In genomic region chr3:94413031-94413679, GRCm38 (mm10) we compare ENCODE assay signal across 8 mouse cellular contexts. TPM values are rescaled to one million over a fixed set of nuclear protein-coding genes. Genes with fewer than 3 reads are reported as not detected.
DNase-seq lines count a peak whose midpoint lies in the region; ATAC-seq lines count a peak whose summit lies in the region.

Gene Tdrkh, plus strand, starts transcription at chr3:94413273.

- H3K27ac ChIP-seq in forebrain, embryonic 12.5 days, result peak within 1 kb of the TSS; percentile 83
- no peak within 1 kb of the TSS for H3K27ac ChIP-seq in heart, embryonic 16.5 days (ENCODE audit: low read length)
- H3K27ac ChIP-seq in liver, embryonic 13.5 days, result no peak within 1 kb of the TSS
- H3K27ac ChIP-seq in stomach, embryonic 14.5 days (ENCODE audit: low read length), result no peak within 1 kb of the TSS

- H3K4me1 ChIP-seq in forebrain, embryonic 12.5 days, result peaks cover 19% of the 10 kb centered on the region
- H3K4me1 ChIP-seq in heart, embryonic 16.5 days (ENCODE audit: control insufficient read depth, insufficient read depth, low read length), result peaks cover 4% of the 10 kb centered on the region; the same call in 1 of the 2 replicates
- peaks cover 15% of the 10 kb centered on the region for H3K4me1 ChIP-seq in liver, embryonic 13.5 days (replicated peaks)
- H3K4me1 ChIP-seq in stomach, embryonic 14.5 days (ENCODE audit: control insufficient read depth, insufficient read depth, low read length), result peaks cover 8% of the 10 kb centered on the region; the same call in 1 of the 2 replicates

- peak; percentile 93 for DNase-seq in CD8-positive naive resting alpha-beta T cell, adult 2 months (ENCODE audit: low read depth in 2 of 2, low spot score in 2 of 2)
- DNase-seq in kidney, postnatal 25 days, result peak; percentile 94 to 98
- DNase-seq in liver, embryonic 13.5 days, result peak; percentile 83
- DNase-seq in natural killer cell, adult 2 months (ENCODE audit: low spot score in 2 of 2), result peak; percentile 91 to 93

- peak within 1 kb of the TSS; percentile 92 for H3K4me2 ChIP-seq in forebrain, embryonic 12.5 days
- H3K4me2 ChIP-seq in heart, embryonic 16.5 days (ENCODE audit: low read depth, low read length), result peak within 1 kb of the TSS; percentile 95
- peak within 1 kb of the TSS; percentile 78 for H3K4me2 ChIP-seq in liver, embryonic 13.5 days
- peak within 1 kb of the TSS; percentile 80 for H3K4me2 ChIP-seq in stomach, embryonic 14.5 days (replicated peaks; ENCODE audit: low read depth, low read length)

- 6% methylated on average over 52 of the region's 52 CpGs for WGBS in forebrain, embryonic 12.5 days
- WGBS in heart, embryonic 16.5 days, result 9% methylated on average over 52 of the region's 52 CpGs
- 9% methylated on average over 52 of the region's 52 CpGs for WGBS in liver, embryonic 13.5 days (ENCODE audit: insufficient replicate concordance)
- 6% methylated on average over 52 of the region's 52 CpGs for WGBS in stomach, embryonic 14.5 days

- H3K9ac ChIP-seq in forebrain, embryonic 12.5 days, result peak within 1 kb of the TSS; percentile 69
- peak within 1 kb of the TSS; percentile 65 for H3K9ac ChIP-seq in heart, embryonic 16.5 days (ENCODE audit: low read length)
- H3K9ac ChIP-seq in liver, embryonic 13.5 days, result peak within 1 kb of the TSS; percentile 61
- no peak within 1 kb of the TSS for H3K9ac ChIP-seq in stomach, embryonic 14.5 days (replicated peaks; ENCODE audit: low read depth, low read length)

- peak within 1 kb of the TSS; percentile 58 for H3K4me3 ChIP-seq in forebrain, embryonic 12.5 days (replicated peaks)
- peak within 1 kb of the TSS; percentile 62 for H3K4me3 ChIP-seq in heart, embryonic 16.5 days (ENCODE audit: low read length)
- H3K4me3 ChIP-seq in liver, embryonic 13.5 days (replicated peaks), result peak within 1 kb of the TSS; percentile 58
- peak within 1 kb of the TSS; percentile 43 for H3K4me3 ChIP-seq in stomach, embryonic 14.5 days (ENCODE audit: low read depth, low read length)

- H3K9me3 ChIP-seq in forebrain, embryonic 12.5 days, result no peaks in the 10 kb centered on the region
- H3K9me3 ChIP-seq in heart, embryonic 16.5 days (replicated peaks; ENCODE audit: control insufficient read depth, low read length), result no peaks in the 10 kb centered on the region
- no peaks in the 10 kb centered on the region for H3K9me3 ChIP-seq in liver, embryonic 13.5 days (replicated peaks)
- no peaks in the 10 kb centered on the region for H3K9me3 ChIP-seq in stomach, embryonic 14.5 days (ENCODE audit: control insufficient read depth, low read depth, low read length)

- no peaks in the 10 kb centered on the region for H3K27me3 ChIP-seq in forebrain, embryonic 12.5 days
- no peaks in the 10 kb centered on the region for H3K27me3 ChIP-seq in heart, embryonic 16.5 days (ENCODE audit: control insufficient read depth, insufficient read depth, low read length)
- H3K27me3 ChIP-seq in liver, embryonic 13.5 days, result peaks cover 21% of the 10 kb centered on the region
- no peaks in the 10 kb centered on the region for H3K27me3 ChIP-seq in stomach, embryonic 14.5 days (ENCODE audit: control insufficient read depth, insufficient read depth, low read length)

- no peaks in the 10 kb centered on the region for H3K36me3 ChIP-seq in forebrain, embryonic 12.5 days (replicated peaks)
- no peaks in the 10 kb centered on the region for H3K36me3 ChIP-seq in heart, embryonic 16.5 days (ENCODE audit: control insufficient read depth, insufficient read depth)
- H3K36me3 ChIP-seq in liver, embryonic 13.5 days, result no peaks in the 10 kb centered on the region
- H3K36me3 ChIP-seq in stomach, embryonic 14.5 days (ENCODE audit: control insufficient read depth, insufficient read depth, low read length), result no peaks in the 10 kb centered on the region

- ATAC-seq in cerebellum, adult (ENCODE audit: insufficient number of reproducible peaks, low FRiP score, low TSS enrichment), result peak; percentile 100
- peak; percentile 99 for ATAC-seq in forebrain, embryonic 12.5 days (ENCODE audit: low FRiP score)
- ATAC-seq in heart, embryonic 16.5 days (replicated peaks; ENCODE audit: extremely low read depth, insufficient read depth, low FRiP score), result peak; percentile 99
- ATAC-seq in liver, embryonic 13.5 days (ENCODE audit: low read depth), result peak; percentile 97
- peak; percentile 100 for ATAC-seq in stomach, embryonic 14.5 days (ENCODE audit: insufficient number of reproducible peaks, insufficient read depth, low FRiP score, low read depth)

RNA-seq across cellular contexts. Expression of gene Tdrkh, which starts in this region (rescaled TPM):
- 67.2 and 67.8 TPM in 2 replicates for polyA plus RNA-seq in forebrain, embryonic 12.5 days (2016; fragmentation: Nextera tagmentation; extraction: Ambion mirVana)
- polyA plus RNA-seq in heart, embryonic 16.5 days (2015; fragmentation: Nextera tagmentation; extraction: Ambion mirVana), result 10.1 and 12.2 TPM in 2 replicates
- polyA plus RNA-seq in liver, embryonic 13.5 days (2015; fragmentation: Nextera tagmentation; extraction: Ambion mirVana), result 9.5 and 13.9 TPM in 2 replicates
- polyA plus RNA-seq in stomach, embryonic 14.5 days (2014; fragmentation: Nextera tagmentation; extraction: Ambion mirVana), result 10.6 and 12.6 TPM in 2 replicates
